Mouse (Mus musculus): ENCODE data around the gene Ada. TPM values are rescaled to one million over a fixed set of nuclear protein-coding genes. Genes with fewer than 3 reads are reported as not detected.

Ada gene
- polyA plus RNA-seq, 1 experiment, result 414 TPM

DNA sequence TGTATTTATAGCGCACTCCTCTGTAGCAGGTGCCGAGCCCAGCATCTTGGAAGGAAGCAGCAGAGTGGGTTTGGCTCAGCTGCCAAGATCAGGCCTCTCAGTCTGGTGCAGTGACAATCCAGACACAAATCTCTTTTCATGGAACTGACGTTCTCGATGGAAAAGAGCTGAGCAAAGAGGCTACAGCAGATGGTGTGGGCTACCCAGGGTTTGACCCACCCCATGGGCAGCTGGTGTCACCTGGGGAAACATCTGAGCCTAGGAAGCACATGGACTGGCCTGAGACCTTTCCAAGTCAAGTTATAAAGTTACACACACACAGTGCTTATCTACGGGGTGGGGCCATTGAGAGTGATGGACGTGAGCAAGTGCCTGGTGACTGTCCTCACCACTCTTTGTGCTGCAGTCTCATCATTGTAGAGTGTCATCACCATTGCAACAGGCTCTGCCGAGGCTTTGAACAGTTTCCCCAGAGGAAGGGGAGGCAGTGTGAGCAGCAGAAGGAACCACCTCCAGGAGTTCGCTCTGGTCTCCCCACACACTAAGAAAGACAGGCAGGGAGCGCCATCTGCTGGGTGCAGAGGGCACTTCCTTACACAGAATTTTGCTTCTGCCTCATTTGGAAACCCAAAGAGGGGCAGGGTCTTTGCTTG is 31.0 kb downstream of the Ada start:
- peaks cover 12% of the 10 kb centered on the region for H3K36me3 ChIP-seq (ENCODE audit: control insufficient read depth, insufficient read depth, low read length)
- 10% methylated on average over 9 of the region's 9 CpGs for WGBS
- peak overlapping the region; percentile 19; the same call in 1 of the 2 replicates for H3K4me3 ChIP-seq (ENCODE audit: low read depth, low read length)
- peaks cover 34% of the 10 kb centered on the region for H3K4me1 ChIP-seq (ENCODE audit: control insufficient read depth, insufficient read depth, insufficient read length, low read length)
- H3K27ac ChIP-seq (ENCODE audit: insufficient read depth, low read depth, low read length), result peak overlapping the region; percentile 22
- no peaks in the 10 kb centered on the region for H3K27me3 ChIP-seq (ENCODE audit: control insufficient read depth, insufficient read depth, low read length)
- TF ChIP-seq POLR2A (IDR thresholded peaks at IDR 0.05; ENCODE audit: low read depth, low read length), result no peak
- peak; percentile 98 for TF ChIP-seq CTCF (IDR thresholded peaks at IDR 0.05; ENCODE audit: extremely low read depth, insufficient read length, insufficient replicate concordance, low read depth, low read length)

DNA sequence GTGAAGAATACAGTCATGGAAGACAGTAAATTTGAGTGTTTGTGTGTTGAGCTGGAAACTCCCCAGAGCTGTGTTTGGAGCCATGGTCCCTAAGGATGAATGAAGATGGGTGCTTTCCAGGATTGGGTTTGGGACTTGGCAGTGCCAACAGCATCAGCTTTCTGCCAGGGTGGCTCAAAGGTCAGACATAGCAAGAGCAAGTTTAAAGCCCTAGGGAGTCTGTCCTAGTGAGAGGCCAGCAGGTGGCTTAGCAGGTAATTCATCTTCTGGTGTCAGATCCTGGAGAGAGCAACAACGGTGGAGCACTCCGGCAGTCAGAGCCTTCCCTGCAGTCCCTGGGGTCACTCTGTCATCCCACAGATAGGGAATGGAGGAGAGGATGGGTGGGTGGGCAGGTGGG is 31.5 kb downstream of the Ada start:
- TF ChIP-seq CTCF (IDR thresholded peaks at IDR 0.05; ENCODE audit: extremely low read depth, insufficient read length, insufficient replicate concordance, low read depth, low read length) (peak; percentile 21; the same call in 1 of the 2 replicates), POLR2A (IDR thresholded peaks at IDR 0.05; ENCODE audit: low read depth, low read length) (no peak)
- 14% methylated on average over 2 of the region's 2 CpGs for WGBS
- peak overlapping the region; percentile 22 for H3K27ac ChIP-seq (ENCODE audit: insufficient read depth, low read depth, low read length)
- H3K4me1 ChIP-seq (ENCODE audit: control insufficient read depth, insufficient read depth, insufficient read length, low read length), result peaks cover 34% of the 10 kb centered on the region
- peaks cover 12% of the 10 kb centered on the region for H3K36me3 ChIP-seq (ENCODE audit: control insufficient read depth, insufficient read depth, low read length)
- H3K4me3 ChIP-seq (ENCODE audit: low read depth, low read length), result no peak overlapping the region
- no peaks in the 10 kb centered on the region for H3K27me3 ChIP-seq (ENCODE audit: control insufficient read depth, insufficient read depth, low read length)

DNA sequence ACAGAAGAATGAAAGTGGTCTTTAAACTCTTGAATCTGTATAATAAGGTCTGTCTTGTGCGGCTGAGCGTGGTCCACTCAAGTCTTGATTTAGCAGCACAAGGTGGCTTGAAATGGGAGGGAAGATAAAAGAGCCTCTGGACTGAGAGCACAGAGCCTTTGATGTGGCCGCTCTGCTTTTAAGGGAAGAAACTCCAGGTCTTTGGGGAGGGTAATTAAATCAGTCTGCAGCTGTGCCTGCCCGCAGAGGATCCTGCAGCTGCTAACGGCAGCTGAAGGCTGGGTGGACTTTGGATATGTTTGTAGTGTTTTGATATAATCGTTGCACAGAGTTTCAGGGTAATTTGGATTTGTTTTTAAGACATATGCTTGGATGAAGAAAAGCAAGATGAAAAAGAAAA is 33.2 kb downstream of the Ada start:
- Histone ChIP-seq H3K36me3 (ENCODE audit: control insufficient read depth, insufficient read depth, low read length) (peaks cover 9% of the 10 kb centered on the region), H3K4me3 (ENCODE audit: low read depth, low read length) (no peak overlapping the region), H3K27ac (ENCODE audit: insufficient read depth, low read depth, low read length) (peak overlapping the region; percentile 42), H3K4me1 (ENCODE audit: control insufficient read depth, insufficient read depth, insufficient read length, low read length) (peaks cover 42% of the 10 kb centered on the region), H3K27me3 (ENCODE audit: control insufficient read depth, insufficient read depth, low read length) (no peaks in the 10 kb centered on the region)
- TF ChIP-seq POLR2A (IDR thresholded peaks at IDR 0.05; ENCODE audit: low read depth, low read length) (no peak), CTCF (IDR thresholded peaks at IDR 0.05; ENCODE audit: extremely low read depth, insufficient read length, insufficient replicate concordance, low read depth, low read length) (no peak)
- WGBS, result 8% methylated on average over 6 of the region's 6 CpGs

DNA sequence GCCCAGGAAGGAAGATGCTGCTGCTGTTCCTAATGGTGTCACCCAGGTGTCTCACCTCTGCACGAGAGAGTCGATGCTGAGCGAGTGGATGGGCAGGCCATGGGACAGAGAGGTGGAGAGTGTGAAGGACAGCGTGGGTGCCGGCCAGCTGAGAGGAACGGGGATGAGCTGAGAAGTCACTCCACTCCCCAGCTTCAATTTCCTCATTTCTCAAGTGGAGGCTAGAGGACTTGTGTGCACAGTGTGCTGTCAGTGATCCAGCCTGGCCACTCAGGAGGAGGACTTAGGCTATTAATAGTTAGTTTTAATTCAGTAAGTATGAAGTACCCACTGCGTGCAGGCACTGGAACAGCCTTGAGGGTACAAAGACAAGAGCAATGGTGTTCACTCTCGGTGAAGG is 33.6 kb downstream of the Ada start:
- peaks cover 5% of the 10 kb centered on the region; the same call in 1 of the 2 replicates for H3K36me3 ChIP-seq (ENCODE audit: control insufficient read depth, insufficient read depth, low read length)
- TF ChIP-seq POLR2A (IDR thresholded peaks at IDR 0.05; ENCODE audit: low read depth, low read length) (no peak), CTCF (IDR thresholded peaks at IDR 0.05; ENCODE audit: extremely low read depth, insufficient read length, insufficient replicate concordance, low read depth, low read length) (no peak)
- peaks cover 42% of the 10 kb centered on the region for H3K4me1 ChIP-seq (ENCODE audit: control insufficient read depth, insufficient read depth, insufficient read length, low read length)
- H3K27ac ChIP-seq (ENCODE audit: insufficient read depth, low read depth, low read length), result peak overlapping the region; percentile 42
- 15% methylated on average over 8 of the region's 8 CpGs for WGBS
- H3K27me3 ChIP-seq (ENCODE audit: control insufficient read depth, insufficient read depth, low read length), result no peaks in the 10 kb centered on the region
- H3K4me3 ChIP-seq (ENCODE audit: low read depth, low read length), result no peak overlapping the region

DNA sequence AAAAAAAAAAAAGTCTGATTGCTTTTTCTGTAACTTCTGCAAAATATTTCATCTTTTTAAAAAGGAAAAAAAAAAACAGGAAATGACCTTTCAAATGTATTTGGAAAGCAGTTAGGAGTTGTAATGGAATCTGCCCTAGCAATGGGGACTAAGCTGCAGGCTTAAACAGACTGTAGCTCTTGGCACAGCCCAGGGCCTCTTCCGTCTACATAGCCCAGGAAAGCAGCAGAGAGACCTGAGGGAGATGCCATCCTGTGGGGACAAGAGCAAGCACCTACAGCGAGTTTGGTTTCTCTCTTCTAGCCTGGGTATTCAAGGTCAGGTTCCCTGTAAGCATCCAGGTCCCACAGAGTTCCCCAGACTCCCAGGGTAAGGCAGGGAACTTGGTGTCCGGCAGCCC is 36.7 kb downstream of the Ada start:
- Histone ChIP-seq H3K4me3 (ENCODE audit: low read depth, low read length) (no peak overlapping the region), H3K4me1 (ENCODE audit: control insufficient read depth, insufficient read depth, insufficient read length, low read length) (peaks cover 29% of the 10 kb centered on the region), H3K27me3 (ENCODE audit: control insufficient read depth, insufficient read depth, low read length) (no peaks in the 10 kb centered on the region), H3K36me3 (ENCODE audit: control insufficient read depth, insufficient read depth, low read length) (no peaks in the 10 kb centered on the region; the same call in 1 of the 2 replicates), H3K27ac (ENCODE audit: insufficient read depth, low read depth, low read length) (no peak overlapping the region)
- 78% methylated on average over 3 of the region's 3 CpGs for WGBS
- no peak for TF ChIP-seq POLR2A (IDR thresholded peaks at IDR 0.05; ENCODE audit: low read depth, low read length)
- no peak for TF ChIP-seq CTCF (IDR thresholded peaks at IDR 0.05; ENCODE audit: extremely low read depth, insufficient read length, insufficient replicate concordance, low read depth, low read length)

DNA sequence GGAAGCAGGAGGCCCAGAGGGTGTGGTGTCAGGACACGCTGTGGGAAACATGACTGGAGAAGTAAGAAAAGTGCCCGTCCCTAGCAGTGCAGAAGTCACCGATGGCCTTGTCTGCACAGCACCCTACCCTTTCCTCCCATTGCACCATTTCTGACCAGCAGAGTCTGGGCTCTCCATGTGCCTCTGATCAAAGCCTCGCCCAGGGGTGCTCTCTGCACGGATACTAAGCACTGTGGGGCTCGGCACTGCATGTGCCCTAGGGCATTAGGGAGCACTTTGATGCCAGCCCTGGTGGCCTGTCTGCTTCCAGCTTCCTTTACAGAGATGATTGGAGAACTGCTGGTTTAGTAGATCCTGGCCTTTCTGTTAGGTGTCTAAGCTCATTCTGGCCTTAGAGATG is 37.2 kb downstream of the Ada start:
- peaks cover 28% of the 10 kb centered on the region for H3K4me1 ChIP-seq (ENCODE audit: control insufficient read depth, insufficient read depth, insufficient read length, low read length)
- 33% methylated on average over 6 of the region's 6 CpGs for WGBS
- H3K27ac ChIP-seq (ENCODE audit: insufficient read depth, low read depth, low read length), result peak overlapping the region; percentile 40; the same call in 1 of the 2 replicates
- no peaks in the 10 kb centered on the region; the same call in 1 of the 2 replicates for H3K36me3 ChIP-seq (ENCODE audit: control insufficient read depth, insufficient read depth, low read length)
- no peak overlapping the region for H3K4me3 ChIP-seq (ENCODE audit: low read depth, low read length)
- TF ChIP-seq CTCF (IDR thresholded peaks at IDR 0.05; ENCODE audit: extremely low read depth, insufficient read length, insufficient replicate concordance, low read depth, low read length), result no peak
- TF ChIP-seq POLR2A (IDR thresholded peaks at IDR 0.05; ENCODE audit: low read depth, low read length), result no peak
- H3K27me3 ChIP-seq (ENCODE audit: control insufficient read depth, insufficient read depth, low read length), result no peaks in the 10 kb centered on the region

DNA sequence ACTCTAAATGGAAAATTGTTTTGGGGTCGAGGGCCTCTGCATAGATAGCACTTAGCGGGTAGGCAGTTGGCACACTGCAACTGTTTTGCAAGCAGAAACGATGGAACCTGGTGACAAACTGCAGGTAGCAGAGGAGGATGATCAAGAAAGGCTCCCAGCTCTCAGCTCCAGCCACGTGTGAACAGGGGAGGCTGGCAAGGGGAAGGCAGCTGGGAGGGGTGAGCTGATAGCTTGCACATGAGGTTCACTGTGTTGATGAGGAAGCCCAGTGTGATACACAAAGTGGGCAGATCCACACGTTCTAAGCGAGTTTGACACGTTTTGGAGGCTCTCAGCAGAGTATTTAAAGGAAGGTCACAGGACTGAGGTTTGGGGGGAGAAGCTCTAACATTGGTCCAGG is 37.6 kb downstream of the Ada start:
- 29% methylated on average over 7 of the region's 7 CpGs for WGBS
- Histone ChIP-seq H3K4me3 (ENCODE audit: low read depth, low read length) (no peak overlapping the region), H3K27me3 (ENCODE audit: control insufficient read depth, insufficient read depth, low read length) (no peaks in the 10 kb centered on the region), H3K27ac (ENCODE audit: insufficient read depth, low read depth, low read length) (peak overlapping the region; percentile 40; the same call in 1 of the 2 replicates), H3K36me3 (ENCODE audit: control insufficient read depth, insufficient read depth, low read length) (no peaks in the 10 kb centered on the region; the same call in 1 of the 2 replicates), H3K4me1 (ENCODE audit: control insufficient read depth, insufficient read depth, insufficient read length, low read length) (peaks cover 28% of the 10 kb centered on the region)
- TF ChIP-seq CTCF (IDR thresholded peaks at IDR 0.05; ENCODE audit: extremely low read depth, insufficient read length, insufficient replicate concordance, low read depth, low read length), result no peak
- TF ChIP-seq POLR2A (IDR thresholded peaks at IDR 0.05; ENCODE audit: low read depth, low read length), result no peak
